Mouse (Mus musculus): Measurements from ENCODE around the gene Pou6f1. TPM values are rescaled to one million over a fixed set of nuclear protein-coding genes. Genes with fewer than 3 reads are reported as not detected.
"Not testable (repeated sequence)": the region's sequence is repeated elsewhere in the genome, so short reads cannot be mapped to it uniquely, and the experiment has no call there.

Pou6f1 gene
- polyA plus RNA-seq, 1 experiment from 2014 or later, result 54.5 TPM

DNA sequence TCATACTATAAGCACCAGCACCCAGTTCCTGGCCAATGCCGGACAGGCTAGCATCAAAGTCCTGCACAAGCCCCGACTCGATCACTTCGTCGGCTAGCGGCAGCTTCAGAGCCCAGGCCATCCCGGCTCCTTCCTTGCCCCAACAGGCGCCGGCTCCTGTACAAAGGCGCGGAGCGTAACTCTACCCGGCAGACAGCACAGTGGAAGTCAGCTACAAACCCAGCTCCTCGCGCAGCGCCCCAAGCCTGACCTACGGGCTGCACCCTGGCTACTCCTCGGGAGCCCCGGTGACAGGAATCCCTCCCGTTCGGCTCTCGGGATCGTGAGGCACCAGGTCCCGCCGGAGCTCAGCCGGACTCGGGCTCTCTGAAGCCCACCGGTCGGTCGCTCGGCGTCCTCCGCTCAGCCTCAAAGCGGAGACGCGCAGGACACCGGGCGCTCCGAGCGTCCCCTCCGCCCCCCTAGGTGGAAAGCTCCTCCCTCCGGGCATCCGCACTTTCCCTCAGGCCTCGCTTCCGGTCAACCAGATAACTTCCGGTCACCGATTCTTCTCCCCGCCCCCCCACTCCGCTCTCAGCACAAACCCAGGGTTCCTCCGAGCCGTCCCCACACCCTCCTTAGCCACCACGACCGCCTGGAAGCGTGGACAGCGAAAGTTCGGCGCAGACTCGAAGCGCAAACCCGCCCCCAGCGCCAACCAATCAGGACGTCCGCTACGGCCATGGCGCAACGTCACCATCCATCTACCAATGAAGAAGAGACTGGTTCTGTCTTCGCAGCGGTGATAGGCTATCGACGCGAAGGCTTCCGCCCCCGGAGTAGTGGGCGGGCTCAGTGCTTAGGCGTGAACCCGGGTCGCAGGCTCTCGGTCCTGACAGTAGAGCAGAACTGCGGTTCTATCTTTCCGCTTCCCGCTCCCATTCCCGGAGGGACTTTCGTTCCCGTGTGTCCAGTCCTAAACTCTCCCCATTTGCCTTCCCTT is 48.2 kb downstream of the Pou6f1 start, which contains the start of gene Tfcp2:
Tfcp2 (minus strand) TSS at position 683 of the 982 bp plus-strand sequence.
- in situ Hi-C loops (cut with MboI; ENCODE audit: low pct_unique_long_range_greater_than_20kb), result no loop called here
- no peaks in the 10 kb centered on the region for H3K27me3 ChIP-seq
- DNase-seq (ENCODE audit: low read depth, low spot score), result peak; percentile 95
- no peak for TF ChIP-seq CTCF (IDR thresholded peaks at IDR 0.05)
- ChIA-PET CTCF (interaction anchor here (1.1 to 1.4 kb wide), 5 partner anchors 18 to 100 kb away, joined by 3 to 7 read pairs (median 3); no protein-coding TSS in a partner anchor), POLR2A (interaction anchor here (0.6 to 1.9 kb wide), 7 partner anchors 10 to 84 kb away, joined by 3 to 9 read pairs (median 3); partner anchors contain the start of gene Pou6f1)
- peak; percentile 97 for ATAC-seq

GRCm38 (mm10) chr15:100550280-100550679 is 49.5 kb downstream of the Pou6f1 start:
- ATAC-seq (no peak), DNase-seq (ENCODE audit: low read depth, low spot score) (no peak)
- H3K27me3 ChIP-seq, result no peaks in the 10 kb centered on the region
- in situ Hi-C loops (cut with MboI; ENCODE audit: low pct_unique_long_range_greater_than_20kb), result no loop called here
- no peak for TF ChIP-seq CTCF (IDR thresholded peaks at IDR 0.05)
- ChIA-PET CTCF (interaction anchor here (0.8 to 1.3 kb wide), 6 partner anchors 12 to 86 kb away, joined by 3 to 7 read pairs (median 3); no protein-coding TSS in a partner anchor), POLR2A (interaction anchor here (1.2 to 1.7 kb wide), 2 partner anchors 8 to 59 kb away, joined by 3 to 4 read pairs; no protein-coding TSS in a partner anchor)

DNA sequence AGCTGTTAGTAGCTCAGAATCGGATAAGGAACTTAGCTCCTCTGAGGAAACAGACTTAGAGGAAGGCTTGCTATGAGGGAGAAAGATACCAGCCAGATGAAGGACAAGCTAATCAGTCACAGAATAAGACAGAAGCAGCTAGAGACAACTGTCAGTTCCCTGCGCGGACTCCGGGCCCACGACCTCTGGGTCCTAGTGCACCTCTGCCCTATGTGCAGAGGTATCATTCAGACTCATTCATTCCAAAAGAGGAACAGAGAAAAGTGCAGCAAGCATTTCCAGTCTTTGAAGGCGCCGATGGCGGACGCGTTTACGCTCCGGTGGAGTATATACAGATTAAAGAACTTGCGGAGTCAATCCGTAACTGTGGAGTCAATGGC is 56.1 kb downstream of the Pou6f1 start:
- DNase-seq (ENCODE audit: low read depth, low spot score); ATAC-seq; CTCF ChIA-PET; H3K27me3 ChIP-seq; in situ Hi-C loops (cut with MboI; ENCODE audit: low pct_unique_long_range_greater_than_20kb); POLR2A ChIA-PET: not testable (repeated sequence)

- CTCF ChIA-PET; POLR2A ChIA-PET; ATAC-seq; DNase-seq (ENCODE audit: low read depth, low spot score); in situ Hi-C loops (cut with MboI; ENCODE audit: low pct_unique_long_range_greater_than_20kb); H3K27me3 ChIP-seq: not testable (repeated sequence)
These were observed 56.7 kb downstream of the Pou6f1 start for GRCm38 (mm10) chr15:100542876-100543650.

GRCm38 (mm10) chr15:100541426-100541825 is 58.4 kb downstream of the Pou6f1 start:
- TF ChIP-seq CTCF (IDR thresholded peaks at IDR 0.05), result no peak
- H3K27me3 ChIP-seq, result no peaks in the 10 kb centered on the region
- DNase-seq (ENCODE audit: low read depth, low spot score) (no peak), ATAC-seq (no peak)
- ChIA-PET POLR2A (interaction anchor here (0.8 kb wide), 1 partner anchor 9 kb away, joined by 3 read pairs; no protein-coding TSS in a partner anchor), CTCF (no interaction called here)
- in situ Hi-C loops (cut with MboI; ENCODE audit: low pct_unique_long_range_greater_than_20kb), result no loop called here

DNA sequence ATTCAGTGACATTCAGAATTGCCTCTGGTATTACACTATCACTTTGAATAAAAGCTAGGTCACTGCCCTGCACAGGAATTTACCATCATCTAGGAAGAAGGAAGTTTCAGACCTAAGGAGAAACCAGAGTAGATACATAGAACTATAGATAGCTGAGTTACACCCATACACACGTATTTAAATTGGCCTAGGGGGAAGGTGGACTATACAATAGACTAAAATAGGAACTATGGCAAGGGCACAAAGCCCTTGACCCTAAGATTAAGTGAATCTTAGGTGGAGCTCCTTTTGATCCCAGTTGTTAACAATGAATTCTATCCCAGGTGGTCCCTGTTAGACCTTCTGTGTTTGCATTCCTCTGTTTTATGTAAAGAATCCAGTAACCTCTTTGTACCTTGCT is 58.8 kb downstream of the Pou6f1 start:
- POLR2A ChIA-PET; CTCF ChIA-PET; in situ Hi-C loops (cut with MboI; ENCODE audit: low pct_unique_long_range_greater_than_20kb); ATAC-seq; H3K27me3 ChIP-seq; DNase-seq (ENCODE audit: low read depth, low spot score): not testable (repeated sequence)

DNA sequence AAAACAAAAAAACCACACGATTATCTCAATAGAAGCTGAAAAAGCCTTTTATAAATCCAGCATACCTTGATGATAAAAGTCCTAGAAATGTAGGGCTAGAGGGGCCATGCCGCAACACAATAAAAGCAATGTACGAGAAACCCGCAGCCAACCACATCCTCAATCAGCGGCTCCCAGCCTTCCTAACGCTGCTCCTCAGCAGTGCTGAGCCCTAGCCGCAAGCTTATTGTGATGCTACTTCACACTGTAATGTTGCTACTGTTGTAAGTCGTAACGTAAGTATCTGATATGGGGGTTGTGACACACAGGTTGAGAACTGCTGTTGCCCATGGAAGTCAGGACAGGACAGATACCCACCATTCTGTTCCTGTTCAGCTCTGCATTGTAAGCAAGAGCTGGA is 60.4 kb downstream of the Pou6f1 start:
- ChIA-PET CTCF (interaction anchor here (1.1 to 2.4 kb wide), 6 partner anchors 11 to 73 kb away, joined by 3 to 17 read pairs (median 5); no protein-coding TSS in a partner anchor), POLR2A (interaction anchor here (1.9 kb wide), 1 partner anchor 76 kb away, joined by 13 read pairs; the partner anchor contains the start of gene Dazap2)
- DNase-seq (ENCODE audit: low read depth, low spot score) (no peak), ATAC-seq (no peak)
- no peak for TF ChIP-seq CTCF (IDR thresholded peaks at IDR 0.05)
- H3K27me3 ChIP-seq, result no peaks in the 10 kb centered on the region
- in situ Hi-C loops (cut with MboI; ENCODE audit: low pct_unique_long_range_greater_than_20kb), result no loop called here

DNA sequence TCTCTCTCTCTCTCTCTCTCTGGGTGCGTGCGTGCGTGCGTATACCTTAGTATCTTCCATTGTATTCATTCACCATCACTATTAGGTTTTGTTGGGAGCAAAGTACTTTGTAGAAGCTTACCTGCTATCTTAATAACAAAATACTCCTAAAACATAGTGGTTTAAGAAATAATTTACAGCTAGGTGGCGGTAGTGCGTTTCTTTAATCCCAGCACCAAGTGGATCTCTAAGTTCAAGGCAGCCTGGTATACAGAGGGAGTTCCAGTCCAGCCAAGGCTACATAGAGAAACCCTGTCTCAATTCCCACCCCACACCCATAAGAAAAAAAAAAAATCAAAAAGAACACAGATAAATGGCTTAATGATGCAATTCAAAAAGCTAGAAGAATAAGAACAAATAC is 61.9 kb downstream of the Pou6f1 start:
- H3K27me3 ChIP-seq, result no peaks in the 10 kb centered on the region

DNA sequence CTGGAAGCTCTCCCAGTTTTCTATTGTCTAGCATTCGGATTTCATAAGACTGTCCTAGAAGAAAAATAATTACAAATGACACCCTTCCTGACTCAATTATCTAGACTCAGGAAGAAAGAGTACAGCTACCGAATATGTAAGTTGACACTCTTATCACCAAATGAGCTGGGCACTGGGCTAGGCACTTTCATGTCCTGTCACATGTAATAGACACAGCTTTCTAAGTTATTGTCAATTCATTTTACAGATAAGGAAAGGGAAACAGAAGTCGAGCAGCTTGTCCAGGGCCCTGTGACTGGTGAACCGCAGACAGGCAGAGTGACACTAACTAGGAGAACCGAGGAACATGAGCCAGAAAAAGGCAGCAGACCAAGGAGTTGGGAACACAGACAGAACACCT is 71.9 kb downstream of the Pou6f1 start:
- no peak for DNase-seq (ENCODE audit: low read depth, low spot score)
- H3K27me3 ChIP-seq, result no peaks in the 10 kb centered on the region
- no peak for TF ChIP-seq CTCF (IDR thresholded peaks at IDR 0.05)
- POLR2A ChIA-PET, result interaction anchor here (0.6 kb wide), 1 partner anchor 24 kb away, joined by 3 read pairs; no protein-coding TSS in a partner anchor
- CTCF ChIA-PET, result interaction anchor here (1.0 to 3.7 kb wide), 4 partner anchors 8 to 125 kb away, joined by 3 to 17 read pairs (median 4); no protein-coding TSS in a partner anchor
- no peak for ATAC-seq
- in situ Hi-C loops (cut with MboI; ENCODE audit: low pct_unique_long_range_greater_than_20kb), result no loop called here

More for the DNA sequence above, 61.9 kb downstream of the Pou6f1 start:
- POLR2A ChIA-PET, result interaction anchor here (0.6 to 1.9 kb wide), 4 partner anchors 11 to 289 kb away, joined by 3 to 13 read pairs (median 5); partner anchors contain the start of gene Dazap2
- CTCF ChIA-PET, result interaction anchor here (0.6 to 2.4 kb wide), 15 partner anchors 10 to 145 kb away, joined by 3 to 17 read pairs (median 4); partner anchors contain the start of gene Dazap2
- no peak for DNase-seq (ENCODE audit: low read depth, low spot score)
- peak; percentile 51 for TF ChIP-seq CTCF (IDR thresholded peaks at IDR 0.05)
- in situ Hi-C loops (cut with MboI; ENCODE audit: low pct_unique_long_range_greater_than_20kb), result no loop called here
- no peak for ATAC-seq

GRCm38 (mm10) chr15:100525405-100525804 is 74.4 kb downstream of the Pou6f1 start:
- no peaks in the 10 kb centered on the region for H3K27me3 ChIP-seq
- TF ChIP-seq CTCF (IDR thresholded peaks at IDR 0.05), result no peak
- DNase-seq (ENCODE audit: low read depth, low spot score) (no peak), ATAC-seq (no peak)
- in situ Hi-C loops (cut with MboI; ENCODE audit: low pct_unique_long_range_greater_than_20kb), result no loop called here
- ChIA-PET CTCF (interaction anchor here (1.2 kb wide), 1 partner anchor 57 kb away, joined by 3 read pairs; no protein-coding TSS in a partner anchor), POLR2A (interaction anchor here (0.6 kb wide), 1 partner anchor 78 kb away, joined by 3 read pairs; no protein-coding TSS in a partner anchor)

Other genes with a start within 250 kb of the Pou6f1 start
- gene Methig1, start 246.8 kb downstream of the Pou6f1 start, polyA plus RNA-seq (2021), result 0.51 TPM
- 4.1 TPM for gene Mettl7a2, start 246.8 kb downstream of the Pou6f1 start, polyA plus RNA-seq (2021)
- gene Higd1c, start 235.4 kb downstream of the Pou6f1 start, polyA plus RNA-seq (2021), result not detected
- 0.55 TPM for gene Gm5475, start 177.8 kb downstream of the Pou6f1 start, polyA plus RNA-seq (2021)
- gene Slc11a2, start 174.9 kb downstream of the Pou6f1 start, polyA plus RNA-seq (2021), result 78.4 TPM
- 52.3 TPM for gene Letmd1, start 131.0 kb downstream of the Pou6f1 start, polyA plus RNA-seq (2021)
- 13.7 TPM for gene Csrnp2, start 104.5 kb downstream of the Pou6f1 start, polyA plus RNA-seq (2021)
- 35.2 TPM for gene Tfcp2, start 48.0 kb downstream of the Pou6f1 start, polyA plus RNA-seq (2021)
- 239 TPM for gene Dazap2, start 15.4 kb upstream of the Pou6f1 start, polyA plus RNA-seq (2021)
- 11.7 TPM for gene Smagp, start 37.0 kb upstream of the Pou6f1 start, polyA plus RNA-seq (2021)
- not detected for gene Bin2, start 69.6 kb upstream of the Pou6f1 start, polyA plus RNA-seq (2021)
- gene Cela1, start 87.9 kb upstream of the Pou6f1 start, polyA plus RNA-seq (2021), result 4.1 TPM
- gene Galnt6, start 129.4 kb upstream of the Pou6f1 start, polyA plus RNA-seq (2021), result 0.03 TPM
- 13.1 TPM for gene Slc4a8, start 161.8 kb upstream of the Pou6f1 start, polyA plus RNA-seq (2021)

Data from Patski (cell line).